Mouse (Mus musculus) lung, embryonic 15.5 days (tissue): ENCODE results near the gene Olfr609. TPM values are rescaled to one million over a fixed set of nuclear protein-coding genes. Genes with fewer than 3 reads are reported as not detected.
"Not testable (repeated sequence)": the region's sequence is repeated elsewhere in the genome, so short reads cannot be mapped to it uniquely, and the experiment has no call there.

Source experiments
- ATAC-seq: fragments of 200-750 bp; cut with Nextera tagmentation; 2 replicates; pipeline ENCODE4 v1.8.0; 2017; ENCODE audit warnings: moderate number of reproducible peaks, borderline replicate concordance; ENCODE audit not compliant: low FRiP score, low TSS enrichment; ENCODE audit errors: extremely low read depth
- H3K27ac ChIP-seq: fragments of 300-500 bp; sonication (generic); 2 replicates; pipeline ENCODE4 v1.5.1; 2015; ENCODE audit warnings: moderate library complexity, mild to moderate bottlenecking, inconsistent platforms
- H3K27me3 ChIP-seq: fragments of 300-500 bp; sonication (generic); 2 replicates; pipeline ENCODE4 v1.6.1; 2015; ENCODE audit warnings: inconsistent platforms
- H3K36me3 ChIP-seq: fragments of 300-500 bp; sonication (generic); 2 replicates; pipeline ENCODE4 v1.6.1; 2015; ENCODE audit warnings: inconsistent platforms
- H3K4me1 ChIP-seq: fragments of 300-500 bp; sonication (generic); 2 replicates; pipeline ENCODE4 v1.6.1; 2015; ENCODE audit warnings: inconsistent platforms
- H3K4me2 ChIP-seq: fragments of 300-500 bp; sonication (generic); 2 replicates; pipeline ENCODE4 v1.6.1; 2015; ENCODE audit warnings: inconsistent platforms, mild to moderate bottlenecking, moderate library complexity
- H3K4me3 ChIP-seq: fragments of 300-500 bp; sonication (generic); 2 replicates; pipeline ENCODE4 v1.5.1; 2015; ENCODE audit warnings: mild to moderate bottlenecking, inconsistent platforms
- H3K9ac ChIP-seq: fragments of 300-500 bp; sonication (generic); 2 replicates; pipeline ENCODE4 v1.6.1; 2015; ENCODE audit warnings: inconsistent platforms
- H3K9me3 ChIP-seq: fragments of 300-500 bp; sonication (generic); 2 replicates; pipeline ENCODE4 v1.6.1; 2016; ENCODE audit warnings: inconsistent platforms
- whole genome bisulfite sequencing: fragments of 180-500 bp; shearing (Covaris S2); methylation state at CpG from one replicate; pipeline ENCODE4 v1.1.7; 2015; 5-methylcytosine and 5-hydroxymethylcytosine counted together
- polyA plus RNA-seq: library from polyadenylated mRNA; unstranded; fragments of >200 nt; fragmentation: Nextera tagmentation; extraction: Ambion mirVana; gene quantifications from 2 replicates; pipeline ENCODE4 v1.2.1, GENCODE M21; 2015

The Olfr609 gene
- polyA plus RNA-seq: not detected in 2 replicates

DNA sequence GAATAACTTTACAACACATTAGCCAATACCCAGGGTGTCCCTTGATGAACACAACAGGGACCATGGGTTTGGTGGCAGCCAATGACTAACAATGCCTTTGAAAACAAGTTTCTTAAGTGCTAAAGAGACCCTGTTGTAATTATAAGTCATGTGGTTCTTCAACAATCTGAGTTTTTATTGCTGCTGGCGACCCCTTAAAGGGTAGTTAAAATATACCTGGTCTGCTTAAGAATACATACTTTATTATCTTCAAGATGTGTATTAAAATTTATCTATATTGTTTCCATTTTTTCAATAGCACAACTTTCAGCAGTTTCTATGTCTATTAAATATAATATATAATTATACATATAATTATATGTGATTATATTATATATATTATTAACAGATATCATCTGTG lies at the start of gene Olfr609:
TSS of gene Olfr609 (minus strand) at position 101 of the 400 bp plus-strand sequence.
- Histone ChIP-seq H3K9me3 (no peaks in the 10 kb centered on the region), H3K36me3 (no peaks in the 10 kb centered on the region), H3K4me2 (no peak within 1 kb of the TSS), H3K27me3 (no peaks in the 10 kb centered on the region), H3K27ac (no peak within 1 kb of the TSS), H3K4me1 (no peaks in the 10 kb centered on the region), H3K4me3 (no peak within 1 kb of the TSS), H3K9ac (no peak within 1 kb of the TSS)
- no peak for ATAC-seq
- 57% methylated on average over 1 of the region's 1 CpGs for WGBS

DNA sequence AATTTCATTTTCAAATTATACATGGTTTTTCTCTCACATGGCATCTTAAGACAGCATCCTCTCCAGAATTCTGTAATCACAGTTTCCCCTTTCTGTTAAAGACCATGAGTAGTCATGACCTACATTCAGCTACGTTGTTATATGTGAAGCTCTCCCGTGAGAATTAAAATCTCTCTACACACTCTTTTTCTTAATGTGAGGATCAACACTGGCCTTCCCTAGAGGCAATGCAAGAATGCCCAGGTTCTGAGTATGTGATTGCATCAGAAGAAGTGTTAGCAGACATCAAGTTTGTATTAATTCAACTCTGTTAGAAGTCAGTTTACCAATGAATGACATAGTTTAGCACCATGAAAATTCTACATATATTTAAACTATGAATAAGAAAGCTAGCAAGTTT lies 44.8 kb upstream of the Olfr609 start, which contains the start of gene Olfr612:
TSS of gene Olfr612 (minus strand) at position 101 of the 400 bp plus-strand sequence.
- not testable (repeated sequence) for ATAC-seq, H3K4me1 ChIP-seq, H3K27ac ChIP-seq, H3K9me3 ChIP-seq, H3K4me3 ChIP-seq, H3K36me3 ChIP-seq, H3K27me3 ChIP-seq, H3K4me2 ChIP-seq, H3K9ac ChIP-seq
- WGBS: 75% methylated on average over 2 of the region's 2 CpGs

DNA sequence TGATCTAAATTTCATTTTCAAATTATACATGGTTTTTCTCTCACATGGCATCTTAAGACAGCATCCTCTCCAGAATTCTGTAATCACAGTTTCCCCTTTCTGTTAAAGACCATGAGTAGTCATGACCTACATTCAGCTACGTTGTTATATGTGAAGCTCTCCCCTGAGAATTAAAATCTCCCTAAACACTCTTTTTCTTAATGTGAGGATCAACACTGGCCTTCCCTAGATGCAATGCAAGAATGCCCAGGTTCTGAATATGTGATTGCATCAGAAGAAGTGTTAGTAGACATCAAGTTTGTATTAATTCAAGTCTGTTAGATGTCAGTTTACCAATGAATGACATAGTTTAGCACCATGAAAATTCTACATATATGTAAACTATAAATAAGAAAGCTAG lies 22.9 kb upstream of the Olfr609 start, which contains the start of gene Olfr611:
TSS of gene Olfr611 (minus strand) at position 101 of the 400 bp plus-strand sequence.
- not testable (repeated sequence) for H3K4me2 ChIP-seq, H3K9ac ChIP-seq, ATAC-seq, H3K4me3 ChIP-seq, H3K36me3 ChIP-seq, H3K9me3 ChIP-seq, H3K4me1 ChIP-seq, H3K27me3 ChIP-seq, H3K27ac ChIP-seq
- 31% methylated on average over 1 of the region's 1 CpGs for WGBS

DNA sequence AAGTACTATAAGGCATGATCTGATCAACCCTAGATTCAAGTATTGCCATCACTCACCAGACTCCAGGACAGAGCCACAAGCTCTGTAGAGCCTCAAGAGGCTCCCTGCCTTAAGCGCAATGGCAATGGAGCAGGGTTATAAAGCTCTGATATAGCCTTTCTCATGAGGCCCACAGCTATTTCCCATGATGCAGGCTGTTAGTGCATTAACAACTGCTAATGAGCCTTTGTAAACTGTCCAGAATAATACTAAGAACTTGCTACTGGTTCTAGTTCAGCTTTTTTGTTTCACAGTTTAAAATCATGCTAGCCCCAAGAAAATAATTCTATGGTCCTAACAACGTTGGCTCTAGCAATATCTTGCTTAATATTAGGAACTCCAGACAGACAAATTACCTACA lies 14.2 kb upstream of the Olfr609 start, which contains the start of gene Olfr610:
TSS of gene Olfr610 (minus strand) at position 101 of the 400 bp plus-strand sequence.
- H3K4me1 ChIP-seq: no peaks in the 10 kb centered on the region
- no peak for ATAC-seq
- no peaks in the 10 kb centered on the region for H3K27me3 ChIP-seq
- no peak within 1 kb of the TSS for H3K4me3 ChIP-seq
- H3K9me3 ChIP-seq: no peaks in the 10 kb centered on the region
- H3K27ac ChIP-seq: no peak within 1 kb of the TSS
- H3K9ac ChIP-seq: no peak within 1 kb of the TSS
- no peaks in the 10 kb centered on the region for H3K36me3 ChIP-seq
- no peak within 1 kb of the TSS for H3K4me2 ChIP-seq
- 82% methylated on average over 2 of the region's 2 CpGs for WGBS

DNA sequence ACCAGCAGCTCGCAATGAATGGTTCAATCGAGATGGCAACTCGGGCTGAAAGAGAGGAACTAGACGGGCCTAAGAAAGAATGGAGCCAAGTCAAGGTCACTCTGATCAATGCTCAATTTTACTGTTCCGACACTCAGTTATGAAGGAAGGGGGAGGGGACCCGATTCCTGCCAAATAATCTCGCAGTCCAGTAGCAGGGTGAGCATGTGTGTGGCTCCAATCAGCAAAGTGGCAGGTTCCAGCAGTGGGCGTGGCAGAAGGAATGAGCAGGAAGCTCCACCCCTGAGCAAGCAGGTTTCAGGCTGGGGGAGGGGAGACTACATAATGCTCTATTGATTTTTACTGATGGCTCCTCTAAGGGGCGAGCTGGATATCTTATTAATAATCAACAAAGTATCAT lies 20.8 kb downstream of the Olfr609 start:
- not testable (repeated sequence) for H3K36me3 ChIP-seq, H3K4me2 ChIP-seq, H3K27ac ChIP-seq, H3K4me3 ChIP-seq, H3K9me3 ChIP-seq, H3K4me1 ChIP-seq, H3K27me3 ChIP-seq, H3K9ac ChIP-seq, ATAC-seq
- 81% methylated on average over 9 of the region's 9 CpGs for WGBS

DNA sequence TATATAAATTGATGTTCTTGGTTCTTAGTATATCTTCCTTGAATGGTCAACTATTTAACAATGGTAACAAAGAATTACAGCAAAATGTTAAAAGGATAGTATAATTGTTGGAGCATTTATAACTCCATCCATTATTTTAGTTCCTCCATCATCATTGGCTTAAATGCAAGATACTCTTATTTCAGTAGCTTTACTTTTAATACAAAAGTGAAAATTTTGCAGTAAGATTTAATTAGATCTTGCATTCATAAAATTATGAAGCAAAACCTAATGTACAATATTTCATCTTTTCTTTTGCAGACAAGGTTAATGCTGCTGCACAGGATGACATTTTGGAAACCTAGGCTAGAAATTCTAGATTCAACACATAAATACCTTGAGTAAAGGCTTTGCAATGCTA lies 28.3 kb downstream of the Olfr609 start, which contains the start of gene Olfr608:
TSS of gene Olfr608 (plus strand) at position 301 of the 400 bp plus-strand sequence.
- Histone ChIP-seq H3K9me3 (no peaks in the 10 kb centered on the region), H3K36me3 (no peaks in the 10 kb centered on the region), H3K4me2 (no peak within 1 kb of the TSS), H3K27ac (no peak within 1 kb of the TSS), H3K4me1 (no peaks in the 10 kb centered on the region), H3K9ac (no peak within 1 kb of the TSS), H3K4me3 (no peak within 1 kb of the TSS), H3K27me3 (no peaks in the 10 kb centered on the region)
- no peak for ATAC-seq

DNA sequence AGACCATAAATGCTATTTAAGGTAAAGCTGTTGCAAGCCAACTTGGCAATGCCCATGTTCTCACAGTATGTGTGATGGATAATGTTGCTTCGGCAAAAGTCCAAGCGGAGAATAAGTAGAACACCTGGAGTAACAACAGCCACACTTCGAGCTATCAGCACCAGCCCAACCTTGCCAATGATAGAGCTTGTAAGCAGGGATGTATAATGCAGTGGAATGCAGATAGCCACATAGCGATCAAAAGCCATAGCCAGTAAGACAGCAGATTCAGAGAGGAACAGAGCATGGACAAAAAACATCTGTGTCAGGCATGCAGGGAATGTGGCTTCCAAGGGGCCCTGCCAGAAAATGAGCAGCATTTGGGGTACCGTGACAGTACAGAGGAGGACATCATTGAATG lies 37.3 kb downstream of the Olfr609 start:
- Histone ChIP-seq H3K9me3 (no peaks in the 10 kb centered on the region), H3K4me1 (no peaks in the 10 kb centered on the region), H3K36me3 (no peaks in the 10 kb centered on the region), H3K4me2 (no peak overlapping the region), H3K27ac (no peak overlapping the region), H3K4me3 (no peak overlapping the region), H3K9ac (no peak overlapping the region), H3K27me3 (no peaks in the 10 kb centered on the region)
- ATAC-seq: no peak
- WGBS: 70% methylated on average over 5 of the region's 5 CpGs

DNA sequence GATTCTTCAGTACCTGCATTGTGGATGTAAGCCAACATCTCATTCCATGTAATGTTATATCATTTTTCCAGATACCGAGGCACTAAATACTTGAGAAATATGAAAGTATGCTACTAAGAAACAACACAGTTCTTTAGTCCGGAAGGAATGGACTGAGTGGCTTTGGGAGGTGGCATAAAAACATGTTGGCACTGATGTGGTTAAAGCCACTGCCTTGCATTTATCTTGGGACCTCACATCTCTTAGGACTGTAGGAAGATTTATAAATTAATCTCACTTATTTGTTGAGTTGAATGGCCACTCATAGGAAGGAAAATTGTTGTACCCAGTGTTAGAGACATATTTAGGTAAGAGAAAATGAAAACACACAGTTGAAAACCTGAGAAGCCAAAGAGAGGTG lies 49.1 kb downstream of the Olfr609 start, which contains the start of gene Olfr606:
TSS of gene Olfr606 (plus strand) at position 301 of the 400 bp plus-strand sequence.
- no peak within 1 kb of the TSS for H3K4me2 ChIP-seq
- H3K9me3 ChIP-seq: no peaks in the 10 kb centered on the region
- 87% methylated on average over 2 of the region's 2 CpGs for WGBS
- no peaks in the 10 kb centered on the region for H3K36me3 ChIP-seq
- no peaks in the 10 kb centered on the region for H3K4me1 ChIP-seq
- no peak for ATAC-seq
- no peaks in the 10 kb centered on the region for H3K27me3 ChIP-seq
- H3K27ac ChIP-seq: no peak within 1 kb of the TSS
- no peak within 1 kb of the TSS for H3K9ac ChIP-seq
- H3K4me3 ChIP-seq: no peak within 1 kb of the TSS

DNA sequence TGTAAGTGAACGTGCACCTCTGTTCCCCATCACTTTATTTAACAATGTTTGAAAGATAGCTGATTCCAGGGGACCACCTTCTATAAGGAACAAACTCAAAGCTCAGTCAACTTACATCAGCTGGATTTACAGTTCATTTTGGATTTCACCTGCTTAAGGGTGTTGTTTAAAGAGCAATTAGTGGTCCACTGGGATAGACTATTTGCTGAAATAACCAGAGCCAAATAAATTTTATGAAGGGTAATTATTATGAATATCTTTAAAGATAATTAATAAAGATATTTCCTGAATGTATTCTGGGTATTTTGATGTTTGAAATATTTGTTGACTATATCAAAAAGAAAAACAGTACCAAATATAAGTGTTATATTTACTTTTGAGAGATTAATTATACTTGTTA lies 52.5 kb downstream of the Olfr609 start, which contains the start of gene Olfr605:
TSS of gene Olfr605 (minus strand) at position 101 of the 400 bp plus-strand sequence.
- no peaks in the 10 kb centered on the region for H3K36me3 ChIP-seq
- no peak within 1 kb of the TSS for H3K4me3 ChIP-seq
- H3K4me2 ChIP-seq: no peak within 1 kb of the TSS
- no peak within 1 kb of the TSS for H3K9ac ChIP-seq
- no peaks in the 10 kb centered on the region for H3K27me3 ChIP-seq
- 75% methylated on average over 1 of the region's 1 CpGs for WGBS
- no peaks in the 10 kb centered on the region for H3K4me1 ChIP-seq
- H3K27ac ChIP-seq: no peak within 1 kb of the TSS
- H3K9me3 ChIP-seq: no peaks in the 10 kb centered on the region
- no peak for ATAC-seq

Other genes starting within 250 kb of the Olfr609 start
- not detected in 2 replicates for gene Usp17ld, start 245.6 kb downstream of the Olfr609 start, polyA plus RNA-seq
- gene Olfr596, start 192.4 kb downstream of the Olfr609 start, polyA plus RNA-seq: not detected in 2 replicates
- not detected in 2 replicates for gene Olfr597, start 181.7 kb downstream of the Olfr609 start, polyA plus RNA-seq
- gene Olfr598, start 174.5 kb downstream of the Olfr609 start, polyA plus RNA-seq: not detected in 2 replicates
- gene Olfr599, start 162.1 kb downstream of the Olfr609 start, polyA plus RNA-seq: not detected in 2 replicates
- not detected in 2 replicates for gene Olfr600, start 148.4 kb downstream of the Olfr609 start, polyA plus RNA-seq
- not detected in 2 replicates for gene Olfr601, start 135.4 kb downstream of the Olfr609 start, polyA plus RNA-seq
- gene Olfr603, start 111.9 kb downstream of the Olfr609 start, polyA plus RNA-seq: not detected in 2 replicates
- not detected in 2 replicates for gene Usp17lc, start 83.0 kb downstream of the Olfr609 start, polyA plus RNA-seq
- gene Olfr605, start 52.6 kb downstream of the Olfr609 start, polyA plus RNA-seq: not detected in 2 replicates
- gene Olfr606, start 49.0 kb downstream of the Olfr609 start, polyA plus RNA-seq: not detected in 2 replicates
- gene Olfr607, start 33.9 kb downstream of the Olfr609 start, polyA plus RNA-seq: not detected in 2 replicates
- gene Olfr608, start 28.2 kb downstream of the Olfr609 start, polyA plus RNA-seq: not detected in 2 replicates
- not detected in 2 replicates for gene Olfr610, start 14.1 kb upstream of the Olfr609 start, polyA plus RNA-seq
- not detected in 2 replicates for gene Olfr611, start 22.8 kb upstream of the Olfr609 start, polyA plus RNA-seq
- gene Olfr612, start 44.7 kb upstream of the Olfr609 start, polyA plus RNA-seq: not detected in 2 replicates
- not detected in 2 replicates for gene Olfr613, start 50.0 kb upstream of the Olfr609 start, polyA plus RNA-seq
- gene Olfr615, start 58.0 kb upstream of the Olfr609 start, polyA plus RNA-seq: not detected in 2 replicates
- gene Olfr616, start 71.1 kb upstream of the Olfr609 start, polyA plus RNA-seq: not detected in 2 replicates
- gene Olfr617, start 75.0 kb upstream of the Olfr609 start, polyA plus RNA-seq: not detected in 2 replicates
- not detected in 2 replicates for gene Olfr618, start 92.0 kb upstream of the Olfr609 start, polyA plus RNA-seq
- not detected in 2 replicates for gene Olfr619, start 102.5 kb upstream of the Olfr609 start, polyA plus RNA-seq
- not detected in 2 replicates for gene Olfr620, start 114.5 kb upstream of the Olfr609 start, polyA plus RNA-seq
- not detected in 2 replicates for gene Olfr622, start 144.6 kb upstream of the Olfr609 start, polyA plus RNA-seq
- not detected in 2 replicates for gene Olfr623, start 165.6 kb upstream of the Olfr609 start, polyA plus RNA-seq
- gene Olfr624, start 173.1 kb upstream of the Olfr609 start, polyA plus RNA-seq: 0.04 TPM in 1 of 2 replicates, not detected in the other
- not detected in 2 replicates for gene Olfr625-ps1, start 184.7 kb upstream of the Olfr609 start, polyA plus RNA-seq
- not detected in 2 replicates for gene Olfr243, start 216.6 kb upstream of the Olfr609 start, polyA plus RNA-seq
- gene Olfr628, start 232.3 kb upstream of the Olfr609 start, polyA plus RNA-seq: not detected in 2 replicates
- gene Olfr629, start 246.9 kb upstream of the Olfr609 start, polyA plus RNA-seq: not detected in 2 replicates